Mouse (Mus musculus) intestine, embryonic 16.5 days (tissue): Measurements from ENCODE around the gene Fam20b. TPM values are rescaled to one million over a fixed set of nuclear protein-coding genes. Genes with fewer than 3 reads are reported as not detected.

ENCODE experiments used
- ATAC-seq: fragments of 200-750 bp; cut with Nextera tagmentation; 2 replicates; pipeline ENCODE4 v1.8.0; 2017; ENCODE audit warnings: moderate TSS enrichment, moderate library complexity
- H3K27ac ChIP-seq: fragments of 300-500 bp; sonication (generic); 2 replicates; pipeline ENCODE4 v1.5.1; 2014; ENCODE audit warnings: mild to moderate bottlenecking, low read length
- H3K27me3 ChIP-seq: fragments of 300-500 bp; sonication (generic); replicated peaks from 2 replicates; pipeline ENCODE4 v1.6.1; 2014; ENCODE audit warnings: low read length, control low read depth, mixed read lengths; ENCODE audit not compliant: control insufficient read depth, insufficient read depth
- H3K36me3 ChIP-seq: fragments of 300-500 bp; sonication (generic); 2 replicates; pipeline ENCODE4 v1.6.1; 2014; ENCODE audit warnings: low read length, control low read depth; ENCODE audit not compliant: control insufficient read depth, insufficient read depth
- H3K4me1 ChIP-seq: fragments of 300-500 bp; sonication (generic); 2 replicates; pipeline ENCODE4 v1.6.1; 2014; ENCODE audit warnings: low read length, control low read depth, mixed read lengths; ENCODE audit not compliant: control insufficient read depth, insufficient read depth
- H3K4me2 ChIP-seq: fragments of 300-500 bp; sonication (generic); 2 replicates; pipeline ENCODE4 v1.6.1; 2014; ENCODE audit warnings: low read depth, low read length, control low read depth
- H3K4me3 ChIP-seq: fragments of 300-500 bp; sonication (generic); 2 replicates; pipeline ENCODE4 v1.5.1; 2014; ENCODE audit warnings: mild to moderate bottlenecking, low read length
- H3K9ac ChIP-seq: fragments of 300-500 bp; sonication (generic); 2 replicates; pipeline ENCODE4 v1.6.1; 2014; ENCODE audit warnings: low read depth, low read length
- H3K9me3 ChIP-seq: fragments of 300-500 bp; sonication (generic); 2 replicates; pipeline ENCODE4 v1.6.1; 2016; ENCODE audit warnings: low read length, control low read depth; ENCODE audit not compliant: control insufficient read depth
- WGBS: fragments of 180-500 bp; shearing (Covaris S2); extraction: QIAGEN DNeasy Blood & Tissue Kit; methylation state at CpG from one replicate; pipeline ENCODE4 v1.1.7; 2014; 5-methylcytosine and 5-hydroxymethylcytosine counted together
- polyA plus RNA-seq: library from polyadenylated mRNA; unstranded; fragments of >200 nt; fragmentation: Nextera tagmentation; extraction: Ambion mirVana; gene quantifications from 2 replicates; pipeline ENCODE4 v1.2.1, GENCODE M21; 2015

The Fam20b gene
- polyA plus RNA-seq, 1 experiment from 2014 or later = 38.6 TPM

GRCm38 (mm10) chr1:156630965-156631364 lies 87.9 kb downstream of the Fam20b start:
- Histone ChIP-seq H3K27ac (no peak overlapping the region), H3K4me3 (no peak overlapping the region), H3K27me3 (no peaks in the 10 kb centered on the region), H3K9me3 (no peaks in the 10 kb centered on the region; the same call in 1 of the 2 replicates), H3K36me3 (peaks cover 18% of the 10 kb centered on the region), H3K4me2 (no peak overlapping the region), H3K4me1 (no peaks in the 10 kb centered on the region), H3K9ac (no peak overlapping the region)
- no peak for ATAC-seq

- ATAC-seq = no peak
- Histone ChIP-seq H3K4me1 (no peaks in the 10 kb centered on the region), H3K4me3 (no peak overlapping the region), H3K27ac (no peak overlapping the region), H3K9me3 (no peaks in the 10 kb centered on the region; the same call in 1 of the 2 replicates), H3K4me2 (no peak overlapping the region), H3K9ac (no peak overlapping the region), H3K36me3 (peaks cover 19% of the 10 kb centered on the region), H3K27me3 (no peaks in the 10 kb centered on the region)
- 95% methylated on average over 8 of the region's 8 CpGs for WGBS
These were observed 88.9 kb downstream of the Fam20b start for GRCm38 (mm10) chr1:156629984-156630383.

Other genes starting within 250 kb of the Fam20b start
- 84.4 and 93.9 TPM in 2 replicates for gene Soat1, start 244.8 kb downstream of the Fam20b start, polyA plus RNA-seq
- 0.26 and 0.48 TPM in 2 replicates for gene Gm10031, start 195.1 kb downstream of the Fam20b start, polyA plus RNA-seq
- 2.2 and 2.7 TPM in 2 replicates for gene Abl2, start 160.3 kb downstream of the Fam20b start, polyA plus RNA-seq
- 6.8 and 7.0 TPM in 2 replicates for gene Tor3a, start 44.7 kb downstream of the Fam20b start, polyA plus RNA-seq
- 29.4 and 29.8 TPM in 2 replicates for gene Angptl1, start 119.5 kb upstream of the Fam20b start, polyA plus RNA-seq
- 24.1 and 30.6 TPM in 2 replicates for gene Ralgps2, start 220.5 kb upstream of the Fam20b start, polyA plus RNA-seq